Mouse (Mus musculus): ENCODE results near the gene Gm906.
"Not testable (repeated sequence)": the region's sequence is repeated elsewhere in the genome, so short reads cannot be mapped to it uniquely, and the experiment has no call there.

The Gm906 gene

DNA sequence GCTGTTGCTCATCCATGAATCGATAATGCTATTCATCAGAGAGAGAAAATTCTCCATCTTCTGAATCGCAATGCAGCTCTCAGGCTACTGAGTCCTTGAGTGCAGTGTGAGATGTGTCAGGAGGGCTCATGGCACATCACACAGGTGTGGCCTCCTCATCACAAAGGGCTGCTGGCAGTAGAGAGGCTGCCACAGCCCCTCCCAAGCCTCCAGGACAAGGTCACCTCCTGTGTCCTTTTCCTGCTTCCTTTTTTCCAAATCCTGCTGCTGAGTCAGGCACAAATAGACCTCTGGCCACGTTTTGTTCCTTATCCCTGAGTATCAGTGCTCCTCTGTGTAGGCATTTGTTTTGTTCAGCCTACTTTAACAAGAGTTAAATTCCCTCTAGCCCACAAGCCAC lies at the start of gene Gm906:
Gene Gm906, minus strand, starts transcription at position 101 of the 400 bp plus-strand sequence.
- DNase-seq = not testable (repeated sequence)

DNA sequence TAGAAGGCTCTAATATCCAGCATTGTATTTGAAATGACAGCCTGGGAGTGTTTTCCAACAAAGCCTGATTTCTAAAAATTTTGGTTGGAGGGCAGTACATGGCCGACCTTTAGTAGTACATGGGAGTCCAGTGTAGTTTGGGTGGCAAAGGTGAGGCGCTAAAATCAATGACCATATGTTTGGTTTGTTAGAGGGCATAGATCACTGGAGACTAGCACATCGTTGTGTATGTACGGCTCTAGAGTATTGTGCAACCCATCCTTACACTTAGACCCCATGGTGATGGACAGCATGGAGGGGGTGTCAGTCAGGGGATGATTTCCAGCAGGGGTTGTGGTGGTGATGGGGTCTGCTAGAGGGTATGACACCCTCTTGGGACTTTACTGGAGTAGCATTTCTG lies 33.2 kb upstream of the Gm906 start:
- DNase-seq = not testable (repeated sequence)

DNA sequence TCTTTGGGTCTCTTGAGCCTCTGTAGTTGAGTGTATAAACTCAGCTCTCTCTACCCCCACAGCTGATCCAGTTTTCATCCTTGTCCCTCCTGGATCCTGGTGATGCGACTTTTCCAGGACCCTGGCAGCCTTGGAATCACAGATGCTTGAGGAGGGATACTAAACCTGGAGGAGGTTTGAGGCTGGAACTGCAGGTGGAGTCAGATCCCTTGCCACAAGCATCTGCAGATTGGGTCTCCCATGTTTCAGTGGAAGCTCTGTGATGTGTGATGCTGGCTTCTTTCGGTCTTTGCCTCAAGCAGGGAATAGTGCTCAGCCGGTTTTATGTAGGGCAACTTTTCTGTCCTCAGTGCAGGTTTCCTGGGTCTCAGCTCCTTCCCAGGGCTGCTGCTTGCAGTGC lies 13.6 kb downstream of the Gm906 start:
- DNase-seq = no peak

DNA sequence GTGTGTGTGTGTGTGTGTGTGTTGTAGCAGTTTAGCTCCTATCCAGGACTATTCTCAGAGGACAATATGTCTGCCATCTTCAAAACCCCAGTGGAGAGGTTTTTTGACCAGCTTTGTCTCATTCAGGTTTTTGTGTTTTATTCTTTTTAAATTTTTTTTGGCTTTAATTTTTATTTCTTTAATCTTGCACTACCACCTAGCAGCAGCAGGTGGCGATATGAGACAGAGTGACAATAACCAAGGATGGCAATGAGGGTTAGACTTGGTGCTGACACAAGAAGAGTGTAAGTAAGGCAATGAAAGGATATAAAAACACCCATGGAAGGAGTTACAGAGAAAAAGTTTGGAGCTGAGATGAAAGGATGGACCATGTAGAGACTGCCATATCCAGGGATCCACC lies 38.3 kb downstream of the Gm906 start:
- DNase-seq = not testable (repeated sequence)

DNA sequence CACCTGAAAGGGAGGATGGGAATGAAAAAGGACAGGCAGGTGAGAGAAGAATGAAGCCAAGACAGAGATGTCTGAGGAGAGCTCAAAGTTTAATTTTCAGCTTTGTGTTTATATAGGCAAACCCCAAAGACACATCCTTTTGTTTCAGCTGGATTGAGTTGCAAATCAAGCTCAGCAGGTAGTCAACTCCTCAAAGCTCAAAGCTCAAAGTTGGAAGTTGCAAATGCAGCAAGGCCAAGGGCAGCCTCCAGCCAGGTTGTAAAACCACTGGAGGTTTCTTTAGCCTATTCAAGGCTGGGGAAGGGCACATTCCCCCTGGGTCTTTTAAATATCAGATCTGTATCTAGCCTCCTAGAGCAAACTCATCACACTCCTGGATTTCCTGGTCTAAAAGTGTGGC lies 39.9 kb downstream of the Gm906 start:
- DNase-seq = not testable (repeated sequence)

DNA sequence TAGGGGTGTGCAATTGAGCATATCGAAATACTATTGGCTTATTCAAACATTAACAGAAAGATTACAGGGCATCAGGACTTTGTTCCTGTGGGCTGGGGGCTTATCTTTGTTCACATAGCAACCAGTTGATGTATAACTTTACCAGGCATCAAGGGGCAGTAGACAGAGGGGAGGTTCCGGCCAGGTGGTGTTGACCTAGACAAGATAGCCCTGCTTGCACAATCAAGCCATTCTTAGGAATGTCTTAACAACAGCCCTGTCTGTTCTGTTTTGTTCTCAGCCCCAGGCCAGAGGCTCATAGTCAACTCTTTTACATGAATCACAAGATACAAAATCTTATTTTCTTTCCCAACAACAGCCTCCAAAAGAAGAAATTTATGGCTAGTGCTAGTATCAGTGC lies 40.5 kb downstream of the Gm906 start:
- DNase-seq = not testable (repeated sequence)

DNA sequence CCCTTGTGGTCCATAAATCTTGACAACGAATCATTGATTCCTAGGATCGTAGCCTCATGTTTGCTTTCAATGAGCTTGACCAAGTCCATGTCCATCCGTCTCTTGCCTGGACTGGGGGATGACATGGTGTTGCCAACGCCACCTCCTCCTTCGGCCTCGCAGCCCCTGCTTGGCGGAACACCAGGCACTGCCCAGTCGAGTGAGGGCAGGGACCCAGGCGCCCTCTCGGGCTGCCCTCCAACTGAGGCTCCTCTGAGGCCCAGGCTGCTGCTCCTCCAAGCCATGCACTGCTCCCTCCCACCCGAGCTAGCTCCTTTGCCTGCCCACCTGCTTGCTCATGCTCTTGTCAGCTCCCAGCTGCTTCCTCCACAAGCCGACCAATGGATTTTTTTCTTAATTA lies 42.1 kb downstream of the Gm906 start:
- DNase-seq = no peak

DNA sequence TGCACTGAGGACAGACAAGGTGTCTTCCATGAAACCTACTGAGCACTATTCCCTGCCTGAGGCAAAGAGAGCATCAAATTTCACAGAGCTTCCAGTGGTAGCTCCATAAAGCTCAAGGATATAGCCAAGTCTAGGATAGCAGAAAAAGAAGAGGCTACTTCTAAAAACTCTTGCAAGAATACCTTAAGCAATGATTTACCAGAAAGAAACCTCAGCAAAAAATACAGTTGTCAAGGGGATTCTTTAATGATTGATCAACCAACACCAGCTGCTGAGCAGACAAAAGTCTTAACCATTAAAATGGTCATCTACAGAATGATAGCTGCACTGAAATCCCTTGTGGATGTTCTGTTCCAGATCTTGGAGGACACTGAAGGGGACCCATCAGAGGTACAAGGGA lies 53.3 kb downstream of the Gm906 start:
- not testable (repeated sequence) for DNase-seq

Data from thymus, postnatal 14 days (tissue).